Mouse (Mus musculus) heart, embryonic 14.5 days (tissue): ENCODE results near the gene Pakap. TPM values are rescaled to one million over a fixed set of nuclear protein-coding genes. Genes with fewer than 3 reads are reported as not detected.
A peak's percentile ranks its signal among the peaks of the same experiment; 100 is the strongest.

ENCODE experiments used
- ATAC-seq: fragments of 200-750 bp; cut with Nextera tagmentation; 2 replicates; pipeline ENCODE4 v1.8.0; 2017; ENCODE audit warnings: low read depth, moderate TSS enrichment; ENCODE audit not compliant: insufficient number of reproducible peaks, insufficient read depth, low FRiP score
- H3K27ac ChIP-seq, 2 experiments: fragments of 200-500 bp in 1 of 2; fragments of 300-500 bp in 1 of 2; sonication (generic) in 1 of 2; replicated peaks in 1 of 2; 2 replicates each; pipeline ENCODE4 v1.5.1; 2012 to 2014; ENCODE audit warnings: low read depth in 2 of 2, low read length in 2 of 2, control low read depth in 1 of 2, mild to moderate bottlenecking in 1 of 2, mixed read lengths in 1 of 2; ENCODE audit not compliant: control insufficient read depth in 1 of 2, insufficient read depth in 1 of 2
- H3K27me3 ChIP-seq: fragments of 300-500 bp; sonication (generic); 2 replicates; pipeline ENCODE4 v1.6.1; 2014; ENCODE audit warnings: mild to moderate bottlenecking, low read length, control low read depth; ENCODE audit not compliant: control insufficient read depth, insufficient read depth
- H3K36me3 ChIP-seq: fragments of 300-500 bp; sonication (generic); 2 replicates; pipeline ENCODE4 v1.6.1; 2014; ENCODE audit warnings: mild to moderate bottlenecking, control low read depth, low read length, mixed read lengths; ENCODE audit not compliant: control insufficient read depth, insufficient read depth
- H3K4me1 ChIP-seq, 2 experiments: fragments of 200-500 bp in 1 of 2; fragments of 300-500 bp in 1 of 2; sonication (generic) in 1 of 2; 2 replicates each; pipeline ENCODE4 v1.6.1; 2012 to 2014; ENCODE audit warnings: low read length in 2 of 2, control low read depth in 1 of 2, mixed read lengths in 1 of 2; ENCODE audit not compliant: control insufficient read depth in 2 of 2, insufficient read depth in 2 of 2
- H3K4me2 ChIP-seq: fragments of 300-500 bp; sonication (generic); 2 replicates; pipeline ENCODE4 v1.6.1; 2014; ENCODE audit warnings: mild to moderate bottlenecking, low read length
- H3K4me3 ChIP-seq, 2 experiments: fragments of 200-500 bp in 1 of 2; fragments of 300-500 bp in 1 of 2; sonication (generic) in 1 of 2; 2 replicates each; pipeline ENCODE4 v1.5.1; 2012 to 2014; ENCODE audit warnings: low read length in 2 of 2, mild to moderate bottlenecking in 2 of 2, control low read depth in 1 of 2, low read depth in 1 of 2, moderate library complexity in 1 of 2; ENCODE audit not compliant: control insufficient read depth in 1 of 2, insufficient read depth in 1 of 2
- H3K9ac ChIP-seq: fragments of 300-500 bp; sonication (generic); 2 replicates; pipeline ENCODE4 v1.6.1; 2014; ENCODE audit warnings: mild to moderate bottlenecking, low read length
- H3K9me3 ChIP-seq: fragments of 300-500 bp; sonication (generic); 2 replicates; pipeline ENCODE4 v1.6.1; 2016; ENCODE audit warnings: low read length, control low read depth; ENCODE audit not compliant: control insufficient read depth
- WGBS: fragments of 180-500 bp; shearing (Covaris S2); extraction: QIAGEN DNeasy Blood & Tissue Kit; methylation state at CpG from one replicate; pipeline ENCODE4 v1.1.7; 2014; 5-methylcytosine and 5-hydroxymethylcytosine counted together
- polyA plus RNA-seq: library from polyadenylated mRNA; unstranded; fragments of >200 nt; fragmentation: Nextera tagmentation; extraction: Ambion mirVana; gene quantifications from 2 replicates; pipeline ENCODE4 v1.2.1, GENCODE M21; 2014

Gene Pakap
- polyA plus RNA-seq, 1 experiment from 2014 or later = 59.6 TPM

DNA sequence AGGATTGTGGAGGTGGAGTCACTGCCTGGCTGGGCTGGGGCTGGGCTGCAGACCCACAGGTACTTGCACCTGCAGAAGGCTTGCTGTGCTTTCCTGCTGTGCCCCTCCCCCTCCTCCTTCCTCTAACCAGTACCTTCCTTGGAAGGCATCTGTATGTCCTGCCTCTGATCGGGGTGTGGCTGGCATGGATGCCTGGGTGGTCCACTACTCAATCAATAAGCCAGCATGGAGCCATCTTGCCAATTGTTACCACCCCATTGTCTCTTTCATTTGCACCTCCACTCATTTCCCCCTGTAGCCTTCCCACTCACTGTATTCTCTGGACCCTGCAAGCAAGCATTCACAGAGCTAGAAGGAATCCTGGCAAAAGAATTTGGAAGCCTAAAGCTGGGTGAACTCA lies 122.8 kb downstream of the Pakap start:
- no peak for ATAC-seq
- H3K27ac ChIP-seq = no peak overlapping the region
- no peak overlapping the region for H3K9ac ChIP-seq
- peaks cover 72% of the 10 kb centered on the region for H3K36me3 ChIP-seq
- WGBS = 58% methylated on average over 1 of the region's 1 CpGs
- no peak overlapping the region for H3K4me3 ChIP-seq
- no peaks in the 10 kb centered on the region for H3K27me3 ChIP-seq
- H3K4me1 ChIP-seq = no peaks in the 10 kb centered on the region; a peak in 1 of 4 replicates
- no peak overlapping the region for H3K4me2 ChIP-seq
- no peaks in the 10 kb centered on the region for H3K9me3 ChIP-seq

- Histone ChIP-seq H3K9ac (no peak overlapping the region), H3K9me3 (no peaks in the 10 kb centered on the region), H3K27ac (0 out of 4 replicates have a peak overlapping the region, but pooled peaks of 1 of the 2 experiments have one; percentile 12), H3K4me1 (no peaks in the 10 kb centered on the region), H3K36me3 (peaks cover 74% of the 10 kb centered on the region), H3K27me3 (no peaks in the 10 kb centered on the region), H3K4me2 (no peak overlapping the region), H3K4me3 (no peak overlapping the region)
- ATAC-seq = no peak
- WGBS = 69% methylated on average over 5 of the region's 5 CpGs
Measured at GRCm38 (mm10) chr4:57694356-57695136, 126.6 kb downstream of the Pakap start.

DNA sequence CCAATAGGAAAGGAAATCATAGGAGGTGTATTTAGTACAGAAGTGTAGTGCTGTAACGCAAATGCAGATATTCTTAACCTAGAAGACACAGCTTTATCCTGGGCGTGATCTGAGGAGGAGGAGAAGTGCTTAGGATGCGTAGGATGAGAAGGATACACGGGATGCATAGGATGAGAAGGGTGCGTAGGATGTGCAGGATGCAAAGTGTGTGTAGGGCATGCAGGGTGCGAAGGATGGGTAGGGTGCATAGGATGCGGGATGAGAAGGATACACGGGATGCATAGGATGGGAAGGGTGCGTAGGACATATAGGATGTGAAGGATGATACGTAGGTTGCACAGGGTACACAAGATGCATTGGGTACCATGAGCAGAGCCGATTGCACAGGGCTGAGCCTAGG lies 129.0 kb downstream of the Pakap start:
- no peak overlapping the region for H3K4me3 ChIP-seq
- no peaks in the 10 kb centered on the region for H3K4me1 ChIP-seq
- no peaks in the 10 kb centered on the region for H3K9me3 ChIP-seq
- ATAC-seq = no peak
- no peak overlapping the region for H3K27ac ChIP-seq
- H3K9ac ChIP-seq = no peak overlapping the region
- no peaks in the 10 kb centered on the region for H3K27me3 ChIP-seq
- WGBS = 95% methylated on average over 11 of the region's 11 CpGs
- H3K36me3 ChIP-seq = peaks cover 66% of the 10 kb centered on the region
- no peak overlapping the region for H3K4me2 ChIP-seq

GRCm38 (mm10) chr4:57697918-57698611 lies 130.1 kb downstream of the Pakap start:
- WGBS = 90% methylated on average over 12 of the region's 12 CpGs
- no peak for ATAC-seq
- H3K36me3 ChIP-seq = peaks cover 67% of the 10 kb centered on the region

GRCm38 (mm10) chr4:57701576-57701975 lies 133.6 kb downstream of the Pakap start:
- H3K4me3 ChIP-seq = no peak overlapping the region
- H3K9ac ChIP-seq = no peak overlapping the region
- H3K4me1 ChIP-seq = 0 out of 4 replicates have a peak, but pooled peaks cover 0 to 7% of the 10 kb centered on the region in 2 experiments
- ATAC-seq = no peak
- WGBS = 73% methylated on average over 5 of the region's 5 CpGs
- no peaks in the 10 kb centered on the region for H3K9me3 ChIP-seq
- no peak overlapping the region for H3K4me2 ChIP-seq
- no peaks in the 10 kb centered on the region for H3K27me3 ChIP-seq
- H3K27ac ChIP-seq = no peak overlapping the region
- H3K36me3 ChIP-seq = peaks cover 56% of the 10 kb centered on the region

More at GRCm38 (mm10) chr4:57697918-57698611, 130.1 kb downstream of the Pakap start:
- H3K4me3 ChIP-seq = no peak overlapping the region
- no peak overlapping the region for H3K4me2 ChIP-seq
- no peaks in the 10 kb centered on the region for H3K27me3 ChIP-seq
- H3K9ac ChIP-seq = no peak overlapping the region
- no peak overlapping the region for H3K27ac ChIP-seq
- H3K4me1 ChIP-seq = 0 out of 4 replicates have a peak, but pooled peaks cover 0 to 2% of the 10 kb centered on the region in 2 experiments
- H3K9me3 ChIP-seq = no peaks in the 10 kb centered on the region

DNA sequence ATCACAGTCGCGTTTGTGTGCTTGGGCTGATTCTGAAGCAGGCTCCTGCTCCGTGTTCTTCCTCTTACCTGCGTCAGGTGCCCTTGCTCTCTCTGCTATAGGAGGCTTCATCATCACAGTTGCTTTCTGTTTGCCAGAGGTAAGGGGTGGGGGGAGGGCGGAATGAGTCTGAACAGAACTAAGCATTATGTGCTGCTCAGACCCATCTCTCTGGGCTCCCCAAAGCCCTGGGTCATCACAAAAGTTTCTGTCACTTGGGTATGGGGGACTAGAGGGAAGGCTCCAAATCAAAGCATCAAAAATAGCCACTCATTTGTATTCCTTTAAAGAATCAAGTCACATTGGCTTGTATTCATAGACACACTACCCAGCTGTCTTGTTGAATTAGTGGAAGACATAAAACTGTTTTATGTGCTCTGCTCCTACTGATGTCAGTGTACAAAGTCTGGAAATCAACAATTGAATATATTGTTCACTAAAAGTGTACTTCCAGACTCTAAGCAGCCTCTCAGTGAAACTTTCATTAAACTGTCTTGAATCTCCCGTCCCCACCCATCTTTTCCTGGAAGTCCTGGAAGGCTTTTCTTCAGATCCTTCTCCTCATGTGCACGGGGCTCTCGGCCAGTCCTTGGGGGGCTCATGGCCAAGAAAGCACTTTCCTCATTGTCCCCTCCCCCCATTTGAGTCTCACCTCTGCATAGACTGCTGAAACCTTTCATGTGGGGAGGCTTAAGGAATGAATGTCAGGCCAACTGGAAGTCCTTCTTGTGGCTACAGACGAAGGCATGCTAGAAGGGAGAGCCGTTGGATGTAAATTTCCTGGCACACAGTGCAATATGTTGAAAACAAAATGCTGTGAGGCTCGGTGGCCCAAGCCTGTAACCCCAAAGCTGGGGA lies 135.8 kb downstream of the Pakap start:
- Histone ChIP-seq H3K27ac (no peak overlapping the region), H3K4me3 (no peak overlapping the region), H3K36me3 (peaks cover 48% of the 10 kb centered on the region), H3K9me3 (no peaks in the 10 kb centered on the region), H3K9ac (no peak overlapping the region), H3K27me3 (no peaks in the 10 kb centered on the region), H3K4me2 (no peak overlapping the region), H3K4me1 (0 out of 4 replicates have a peak, but pooled peaks cover 0 to 7% of the 10 kb centered on the region in 2 experiments)
- no peak for ATAC-seq
- 82% methylated on average over 11 of the region's 11 CpGs for WGBS

GRCm38 (mm10) chr4:57704575-57704974 lies 136.6 kb downstream of the Pakap start:
- ATAC-seq = no peak
- H3K27me3 ChIP-seq = no peaks in the 10 kb centered on the region
- no peak overlapping the region for H3K9ac ChIP-seq
- H3K27ac ChIP-seq = no peak overlapping the region
- H3K4me1 ChIP-seq = 0 out of 4 replicates have a peak, but pooled peaks cover 0 to 7% of the 10 kb centered on the region in 2 experiments
- H3K36me3 ChIP-seq = peaks cover 49% of the 10 kb centered on the region
- 93% methylated on average over 7 of the region's 7 CpGs for WGBS
- H3K9me3 ChIP-seq = no peaks in the 10 kb centered on the region
- H3K4me2 ChIP-seq = no peak overlapping the region
- H3K4me3 ChIP-seq = no peak overlapping the region
